Mouse (Mus musculus) heart, postnatal 10 days (tissue): Measurements from ENCODE around the gene Inip. TPM values are rescaled to one million over a fixed set of nuclear protein-coding genes. Genes with fewer than 3 reads are reported as not detected.

Experiments
- DNase-seq, 2 experiments: peaks; one replicate each; pipeline ENCODE4 v3.0.0; 2021
- intact Hi-C: fragments of 180-260 bp; cut with DNase I; formaldehyde crosslinking; loops from one replicate; pipeline ENCODE4 v1.15.1; 2025
- total RNA-seq, 2 experiments: library from RNA; stranded (reverse); gene quantifications; 2 replicates each; pipeline ENCODE4 v1.2.3; 2021

Gene Inip
- total RNA-seq, 2 experiments from 2014 or later, result 13.5 to 17.4 TPM

DNA sequence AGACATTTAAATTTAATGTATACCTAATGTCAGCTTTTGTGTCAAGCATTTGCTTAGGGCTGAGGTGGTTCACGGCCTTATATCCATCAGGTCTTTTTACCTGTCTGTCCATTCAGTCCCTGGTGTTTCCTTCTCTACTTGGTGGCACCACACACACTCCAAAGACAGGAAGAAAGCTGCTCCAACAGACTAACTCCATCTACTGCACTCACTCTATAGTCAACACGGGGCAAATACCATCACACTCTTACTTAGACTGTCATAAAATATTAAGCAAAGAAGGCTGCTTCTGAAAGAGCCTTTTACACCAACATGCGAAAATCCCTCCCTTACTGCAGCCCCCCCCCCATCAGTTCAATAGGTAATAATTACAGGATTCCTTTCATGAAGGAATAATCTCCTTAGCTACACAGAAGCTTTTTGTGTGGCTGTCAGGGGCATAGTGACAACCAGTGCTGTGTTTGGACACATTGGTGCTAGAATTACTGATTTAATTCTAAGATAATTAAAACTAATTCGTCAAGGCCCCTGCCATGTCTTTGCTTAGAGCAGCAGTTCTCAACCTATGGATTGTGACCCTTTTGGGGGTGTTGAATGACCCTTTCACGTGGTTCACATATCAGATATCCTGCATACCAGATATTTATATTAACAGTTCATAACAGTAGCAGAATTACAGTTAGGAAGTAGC lies 74.1 kb downstream of the Inip start:
- DNase-seq, result no peak
- intact Hi-C loops, result no loop called here

DNA sequence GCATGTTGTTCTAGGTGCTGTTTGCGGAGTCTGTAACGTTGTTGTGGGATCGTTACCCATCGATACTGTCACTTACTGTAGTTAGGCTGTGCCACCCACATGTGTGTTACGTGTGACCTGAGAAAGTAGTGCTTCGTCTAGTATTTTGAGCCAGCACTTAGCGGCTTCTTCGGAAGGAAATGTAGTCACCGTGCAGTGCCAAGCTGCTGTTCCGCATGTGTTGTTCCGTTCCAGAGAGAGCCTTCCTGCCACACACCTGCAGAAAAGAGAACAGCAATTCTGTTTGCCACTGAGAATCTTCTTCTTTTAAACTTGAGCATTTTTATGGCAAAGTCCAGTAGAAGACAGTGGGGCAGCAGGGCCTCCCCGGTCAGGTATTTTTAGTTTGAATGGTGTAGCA lies 74.9 kb downstream of the Inip start:
- DNase-seq, result no peak
- intact Hi-C loops, result no loop called here

DNA sequence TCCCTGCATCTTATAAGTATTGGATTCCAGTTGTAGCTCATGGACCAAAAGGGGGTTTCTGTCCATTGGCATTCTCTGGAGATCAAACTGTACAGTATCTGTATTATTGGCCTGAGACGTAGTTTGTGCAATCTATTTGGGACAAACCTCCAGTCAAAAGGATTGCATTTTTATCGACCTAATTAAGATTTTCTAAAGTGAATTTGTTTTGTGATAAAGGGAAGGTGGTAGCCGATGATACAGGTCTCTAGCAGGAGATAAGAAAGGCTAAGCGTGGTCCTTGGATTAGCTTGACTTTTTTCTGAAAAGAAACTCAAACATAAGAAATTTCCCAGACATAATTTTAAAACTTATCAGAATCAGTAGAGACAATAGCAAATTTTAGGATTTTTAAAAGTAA lies 75.8 kb downstream of the Inip start:
- no peak for DNase-seq
- intact Hi-C loops, result no loop called here

DNA sequence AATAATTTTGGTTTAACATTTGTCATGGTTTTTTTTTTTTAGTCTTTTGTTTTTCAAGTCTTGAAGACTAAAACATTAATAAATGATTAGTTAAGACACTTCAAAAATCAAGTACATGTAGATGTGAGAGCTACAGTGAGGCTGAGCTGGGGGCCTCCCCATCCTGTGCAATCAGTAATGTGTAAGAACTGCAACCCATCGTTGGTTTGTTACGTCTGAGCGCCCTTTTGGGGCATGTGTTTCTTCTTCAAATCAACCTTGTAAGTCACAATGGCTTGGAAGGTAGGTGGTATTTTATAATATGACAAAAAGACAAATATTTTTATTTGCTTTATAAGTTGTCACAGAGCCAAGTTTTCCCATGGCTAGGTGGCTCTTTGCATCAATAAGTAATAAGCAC lies 79.6 kb downstream of the Inip start:
- intact Hi-C loops, result no loop called here
- no peak for DNase-seq

Other genes with a start within 250 kb of the Inip start
- gene Hsdl2, start 220.0 kb downstream of the Inip start, total RNA-seq, result 100 to 1,000 TPM; 253 to 276 TPM
- 10 to 100 TPM; 10.8 to 11.3 TPM for gene E130308A19Rik, start 175.4 kb downstream of the Inip start, total RNA-seq
- 1 to 10 TPM; 8.1 to 8.9 TPM for gene Snx30, start 4.3 kb upstream of the Inip start, total RNA-seq
- gene Slc46a2, start 113.5 kb upstream of the Inip start, total RNA-seq, result under 1 TPM; 0.12 to 0.37 TPM
- not detected for gene Mup4, start 159.1 kb upstream of the Inip start, total RNA-seq
- gene Mup6, start 162.7 kb upstream of the Inip start, total RNA-seq, result not detected